Mouse (Mus musculus) liver, postnatal 0 days (tissue): ENCODE measurements around the gene Gm11555.

ENCODE experiments used
- CTCF ChIP-seq: sonication (generic); IDR thresholded peaks from 2 replicates; pipeline ENCODE4 v1.5.1; 2016; ENCODE audit warnings: antibody characterized with exemption, low read depth
- EP300 ChIP-seq: IDR thresholded peaks from 2 replicates; pipeline ENCODE4 v1.6.1; 2016; ENCODE audit warnings: antibody characterized with exemption, low read depth, mild to moderate bottlenecking

DNA sequence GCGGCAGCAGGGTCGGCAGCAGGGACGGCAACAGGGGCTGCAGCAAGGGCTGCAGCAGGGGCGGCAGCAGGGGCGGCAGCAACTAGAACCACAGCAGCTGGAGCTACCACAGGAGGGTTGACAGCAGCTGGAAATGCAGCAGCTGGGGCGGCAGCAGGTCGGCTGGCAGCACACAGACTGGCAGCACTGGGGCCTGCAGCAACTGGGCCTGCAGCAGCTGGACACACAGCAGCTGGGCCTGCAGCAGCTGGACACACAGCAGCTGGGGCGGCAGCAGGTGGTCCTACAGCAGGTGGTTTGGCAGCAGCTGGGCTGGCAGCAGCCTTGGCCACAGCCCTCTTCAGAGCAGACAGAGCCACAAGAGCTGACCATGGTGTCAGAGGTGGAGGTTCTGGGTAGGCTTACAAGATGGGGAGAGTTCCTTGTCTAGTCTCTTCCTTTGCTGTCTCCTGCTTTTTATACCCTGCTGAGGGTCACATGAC lies 15.3 kb downstream of the Gm11555 start, which contains the start of gene Krtap4-2:
- no peak for TF ChIP-seq CTCF
- no peak for TF ChIP-seq EP300
